Mouse (Mus musculus): ENCODE data around the gene Cyp2d9.
"Not testable (repeated sequence)": the region's sequence is repeated elsewhere in the genome, so short reads cannot be mapped to it uniquely, and the experiment has no call there.

The Cyp2d9 gene

GRCm38 (mm10) chr15:82433137-82433536, at the start of gene Cyp2d9:
Gene Cyp2d9 (plus strand): TSS chr15:82433437.
- DNase-seq, result no peak

DNA sequence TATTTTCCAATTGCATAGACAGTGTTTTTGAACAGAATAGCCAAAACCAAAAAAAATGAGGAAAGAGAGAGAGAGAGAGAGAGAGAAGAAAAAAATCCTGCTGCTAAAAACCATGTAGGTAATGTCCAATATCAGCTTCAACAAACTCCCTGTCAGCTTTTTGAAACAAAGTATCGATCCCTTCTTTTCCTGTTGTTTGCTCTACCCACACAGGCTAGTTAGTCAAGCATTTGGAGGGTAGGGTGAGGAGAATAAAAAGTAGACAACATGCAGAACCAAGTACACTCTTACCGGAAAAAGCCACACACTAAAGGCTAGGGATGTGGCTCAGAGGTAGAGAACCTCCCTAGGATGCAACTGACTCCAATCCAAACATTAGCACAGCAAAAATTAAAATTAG, 47.5 kb upstream of the Cyp2d9 start:
- no peak for DNase-seq

- DNase-seq, result not testable (repeated sequence)
Observed at GRCm38 (mm10) chr15:82389916-82390315, 43.3 kb upstream of the Cyp2d9 start.

DNA sequence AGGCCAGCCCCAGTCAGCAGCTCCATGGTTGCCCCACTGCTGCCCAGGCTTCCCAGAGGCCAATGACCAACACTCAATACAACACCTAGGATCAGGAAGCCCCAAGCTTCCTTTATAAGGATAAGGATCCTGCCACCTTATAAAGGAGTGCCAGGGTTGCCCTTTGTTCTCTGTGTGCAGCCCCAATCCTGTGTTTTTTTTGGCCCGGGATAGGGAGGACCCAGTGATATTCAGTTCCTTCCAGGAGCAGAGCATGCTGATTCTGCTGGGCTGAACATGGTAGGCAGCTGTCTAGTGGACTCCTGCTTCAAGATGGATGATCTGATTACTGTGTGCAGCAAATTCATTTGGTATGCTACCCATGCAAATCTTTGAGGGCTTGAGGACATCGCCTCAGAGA, 39.3 kb upstream of the Cyp2d9 start, which contains the start of gene Cyp2d11:
Gene Cyp2d11, minus strand, starts transcription at position 101 of the 400 bp plus-strand sequence.
- DNase-seq, result not testable (repeated sequence)

- DNase-seq, result not testable (repeated sequence)
Observed at GRCm38 (mm10) chr15:82395955-82396354, 37.3 kb upstream of the Cyp2d9 start.

GRCm38 (mm10) chr15:82401516-82401915, 31.7 kb upstream of the Cyp2d9 start:
- DNase-seq, result no peak

GRCm38 (mm10) chr15:82402106-82402505, 31.1 kb upstream of the Cyp2d9 start:
- DNase-seq, result no peak

GRCm38 (mm10) chr15:82402741-82403140, 30.5 kb upstream of the Cyp2d9 start:
- DNase-seq, result no peak

DNA sequence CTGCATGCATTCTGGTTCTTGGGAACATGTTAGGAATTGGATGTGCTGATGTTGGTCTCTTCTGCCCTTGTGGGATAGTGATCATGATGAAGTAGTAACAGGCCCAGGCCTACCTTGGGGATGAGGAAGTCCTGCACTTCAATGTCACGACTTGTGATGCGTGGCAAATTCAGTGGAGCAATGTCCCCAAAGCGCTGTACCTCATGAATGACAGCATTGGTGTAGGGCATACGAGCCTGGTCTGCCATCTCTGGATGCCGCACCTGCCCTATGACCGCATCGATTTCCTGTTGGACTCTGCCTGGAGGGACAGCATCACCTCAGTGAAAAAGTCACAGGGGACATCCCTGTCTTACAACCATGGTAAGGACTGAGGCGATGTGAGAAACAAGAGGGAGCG, 29.6 kb upstream of the Cyp2d9 start:
- no peak for DNase-seq

GRCm38 (mm10) chr15:82404163-82404562, 29.1 kb upstream of the Cyp2d9 start:
- DNase-seq, result no peak

DNA sequence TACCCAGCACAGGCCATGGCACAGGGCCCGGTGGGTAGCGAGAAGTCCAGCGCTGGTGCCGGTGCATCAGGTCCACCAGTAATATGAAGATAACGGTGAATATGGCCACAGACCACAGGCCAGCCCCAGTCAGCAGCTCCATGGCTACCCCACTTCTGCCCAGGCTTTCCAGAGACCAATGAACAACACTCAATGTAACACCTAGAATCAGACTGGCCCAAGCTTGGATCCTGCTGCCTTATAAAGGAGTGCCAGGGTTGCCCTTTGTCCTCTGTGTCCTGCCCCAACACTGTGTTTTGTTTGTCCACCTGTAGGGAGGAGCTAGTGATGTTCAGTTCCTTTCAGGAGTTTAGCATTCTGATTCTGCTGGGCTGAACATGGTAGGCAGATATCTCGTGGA, 26.3 kb upstream of the Cyp2d9 start, which contains the start of gene Cyp2d10:
Gene Cyp2d10, minus strand, starts transcription at position 215 of the 400 bp plus-strand sequence.
- DNase-seq, result no peak

GRCm38 (mm10) chr15:82407536-82407935, 25.7 kb upstream of the Cyp2d9 start:
- no peak for DNase-seq

GRCm38 (mm10) chr15:82416797-82417789, 16.1 kb upstream of the Cyp2d9 start:
- DNase-seq, result peak; percentile 93 to 94

- DNase-seq, result peak in 1 of 2 experiments; percentile 19
Observed at GRCm38 (mm10) chr15:82418616-82419015, 14.6 kb upstream of the Cyp2d9 start.

- no peak for DNase-seq
Observed at GRCm38 (mm10) chr15:82422935-82423334, 10.3 kb upstream of the Cyp2d9 start.

GRCm38 (mm10) chr15:82423471-82423870, 9.8 kb upstream of the Cyp2d9 start:
- DNase-seq, result no peak

GRCm38 (mm10) chr15:82433621-82434020, 384 bp downstream of the Cyp2d9 start:
- no peak for DNase-seq

DNA sequence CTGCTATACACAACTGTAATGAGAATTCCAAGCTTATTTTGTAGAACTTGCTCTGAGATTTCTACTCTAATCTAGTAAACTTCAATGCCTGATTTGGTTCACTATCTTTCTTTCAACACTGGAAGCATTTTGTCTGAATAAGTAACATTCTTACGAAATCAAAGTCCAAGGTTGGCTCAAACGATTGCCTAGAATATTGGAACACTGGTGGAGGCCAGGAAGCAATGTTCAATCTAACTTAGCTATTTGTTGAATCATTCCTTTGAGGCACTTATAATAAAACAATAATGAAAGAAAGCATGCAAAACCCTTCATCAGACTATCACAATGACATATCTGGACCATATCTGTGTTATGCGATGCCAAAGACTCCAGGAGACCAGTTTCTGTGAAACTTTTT, 1.3 kb downstream of the Cyp2d9 start:
- no peak for DNase-seq

GRCm38 (mm10) chr15:82435011-82435410, 1.8 kb downstream of the Cyp2d9 start:
- no peak for DNase-seq

- no peak for DNase-seq
Observed at GRCm38 (mm10) chr15:82435606-82436005, 2.4 kb downstream of the Cyp2d9 start.

DNA sequence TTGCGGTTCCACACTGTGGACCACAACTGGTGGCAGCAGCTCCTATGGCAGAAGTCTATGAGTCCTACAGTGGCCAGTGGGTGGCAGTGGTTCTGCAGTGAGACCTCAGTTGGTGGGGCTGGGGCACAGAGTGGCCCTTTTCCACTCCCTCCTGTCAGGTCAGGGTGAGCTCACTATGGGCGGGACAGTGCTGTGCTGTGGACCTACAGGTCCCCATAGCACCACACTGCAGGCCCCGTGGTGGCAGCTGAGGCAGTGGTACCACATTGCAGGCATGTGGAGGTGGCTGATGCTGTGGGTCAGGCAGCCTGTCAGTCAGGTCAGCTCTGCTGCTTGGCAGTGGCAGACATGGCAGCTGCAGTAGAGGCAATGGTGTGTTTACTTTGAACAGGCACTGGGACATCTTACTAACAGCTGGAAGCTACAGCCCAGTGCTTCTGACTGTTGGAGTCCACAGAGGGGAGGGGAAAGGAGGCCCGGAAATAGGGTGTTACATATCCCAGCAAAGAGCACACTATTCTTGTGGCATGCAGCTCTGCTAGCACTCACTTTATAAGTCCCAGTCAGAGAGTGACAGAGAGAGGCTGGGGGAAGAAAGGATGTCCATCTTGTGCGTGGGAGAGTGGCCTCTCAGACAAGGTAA, 4.9 kb downstream of the Cyp2d9 start:
- peak; percentile 39 to 65 for DNase-seq

- DNase-seq, result peak; percentile 11 to 41
Observed at GRCm38 (mm10) chr15:82443658-82444057, 10.4 kb downstream of the Cyp2d9 start.

- DNase-seq, result no peak
Observed at GRCm38 (mm10) chr15:82445196-82445595, 12.0 kb downstream of the Cyp2d9 start.

GRCm38 (mm10) chr15:82450045-82450444, 16.8 kb downstream of the Cyp2d9 start:
- DNase-seq, result peak; percentile 30 to 39
